In genomic region chr8:53140041-53140440, GRCm38 (mm10) we compare ENCODE assay signal across 16 mouse cellular contexts.
"Had no signal": no experiment of that assay in that cellular context is flagged by ENCODE, and none has a peak within 500 bp of the region (broad histone marks: within the 10 kb centered on the region; RNA-seq: fewer than 3 reads in every experiment).

No protein-coding gene starts in this region.

- H3K27me3 ChIP-seq: liver, embryonic 13.5 days; megakaryocyte, embryonic 14.5 days; stomach, embryonic 15.5 days had no signal

- H3K27ac ChIP-seq: left cerebral cortex, adult 2 months; liver, embryonic 13.5 days; stomach, embryonic 15.5 days had no signal

- H3K9me3 ChIP-seq: liver, embryonic 13.5 days; megakaryocyte, embryonic 14.5 days; stomach, embryonic 15.5 days had no signal

- H3K4me2 ChIP-seq: liver, embryonic 13.5 days; midbrain, embryonic 11.5 days; stomach, embryonic 15.5 days had no signal

- H3K36me3 ChIP-seq: liver, embryonic 13.5 days; stomach, embryonic 15.5 days had no signal

- H3K4me1 ChIP-seq: liver, embryonic 13.5 days; megakaryocyte, embryonic 14.5 days; stomach, embryonic 15.5 days had no signal

- DNase-seq: kidney, adult 2 months; layer of hippocampus, postnatal 36 days; liver, embryonic 13.5 days; lung, adult 2 months; lung, postnatal 36 days; midbrain, embryonic 14.5 days; retina, postnatal 1 day; right cerebral cortex, postnatal 25 days; spleen, adult 18-20 months; thymus, postnatal 25 days had no signal

- ATAC-seq: intestine, postnatal 0 days; lung, postnatal 0 days had no signal

- H3K9ac ChIP-seq: liver, embryonic 13.5 days; stomach, embryonic 15.5 days had no signal

- H3K4me3 ChIP-seq: left cerebral cortex, adult 2 months; liver, embryonic 13.5 days; megakaryocyte, embryonic 14.5 days; stomach, embryonic 15.5 days had no signal
